Mouse (Mus musculus) heart, embryonic 14.5 days (tissue): ENCODE data around the gene Sphk1. TPM values are rescaled to one million over a fixed set of nuclear protein-coding genes. Genes with fewer than 3 reads are reported as not detected.
"Not testable (repeated sequence)": the region's sequence is repeated elsewhere in the genome, so short reads cannot be mapped to it uniquely, and the experiment has no call there.

Experiments used
- ATAC-seq: fragments of 200-750 bp; cut with Nextera tagmentation; 2 replicates; pipeline ENCODE4 v1.8.0; 2017; ENCODE audit warnings: low read depth, moderate TSS enrichment; ENCODE audit not compliant: insufficient number of reproducible peaks, insufficient read depth, low FRiP score
- H3K27ac ChIP-seq, 2 experiments: fragments of 200-500 bp in 1 of 2; fragments of 300-500 bp in 1 of 2; sonication (generic) in 1 of 2; replicated peaks in 1 of 2; 2 replicates each; pipeline ENCODE4 v1.5.1; 2012 to 2014; ENCODE audit warnings: low read depth in 2 of 2, low read length in 2 of 2, control low read depth in 1 of 2, mild to moderate bottlenecking in 1 of 2, mixed read lengths in 1 of 2; ENCODE audit not compliant: control insufficient read depth in 1 of 2, insufficient read depth in 1 of 2
- H3K27me3 ChIP-seq: fragments of 300-500 bp; sonication (generic); 2 replicates; pipeline ENCODE4 v1.6.1; 2014; ENCODE audit warnings: mild to moderate bottlenecking, low read length, control low read depth; ENCODE audit not compliant: control insufficient read depth, insufficient read depth
- H3K36me3 ChIP-seq: fragments of 300-500 bp; sonication (generic); 2 replicates; pipeline ENCODE4 v1.6.1; 2014; ENCODE audit warnings: mild to moderate bottlenecking, control low read depth, low read length, mixed read lengths; ENCODE audit not compliant: control insufficient read depth, insufficient read depth
- H3K4me1 ChIP-seq, 2 experiments: fragments of 200-500 bp in 1 of 2; fragments of 300-500 bp in 1 of 2; sonication (generic) in 1 of 2; 2 replicates each; pipeline ENCODE4 v1.6.1; 2012 to 2014; ENCODE audit warnings: low read length in 2 of 2, control low read depth in 1 of 2, mixed read lengths in 1 of 2; ENCODE audit not compliant: control insufficient read depth in 2 of 2, insufficient read depth in 2 of 2
- H3K4me2 ChIP-seq: fragments of 300-500 bp; sonication (generic); 2 replicates; pipeline ENCODE4 v1.6.1; 2014; ENCODE audit warnings: mild to moderate bottlenecking, low read length
- H3K4me3 ChIP-seq, 2 experiments: fragments of 200-500 bp in 1 of 2; fragments of 300-500 bp in 1 of 2; sonication (generic) in 1 of 2; 2 replicates each; pipeline ENCODE4 v1.5.1; 2012 to 2014; ENCODE audit warnings: low read length in 2 of 2, mild to moderate bottlenecking in 2 of 2, control low read depth in 1 of 2, low read depth in 1 of 2, moderate library complexity in 1 of 2; ENCODE audit not compliant: control insufficient read depth in 1 of 2, insufficient read depth in 1 of 2
- H3K9ac ChIP-seq: fragments of 300-500 bp; sonication (generic); 2 replicates; pipeline ENCODE4 v1.6.1; 2014; ENCODE audit warnings: mild to moderate bottlenecking, low read length
- H3K9me3 ChIP-seq: fragments of 300-500 bp; sonication (generic); 2 replicates; pipeline ENCODE4 v1.6.1; 2016; ENCODE audit warnings: low read length, control low read depth; ENCODE audit not compliant: control insufficient read depth
- WGBS: fragments of 180-500 bp; shearing (Covaris S2); extraction: QIAGEN DNeasy Blood & Tissue Kit; methylation state at CpG from one replicate; pipeline ENCODE4 v1.1.7; 2014; 5-methylcytosine and 5-hydroxymethylcytosine counted together
- polyA plus RNA-seq: library from polyadenylated mRNA; unstranded; fragments of >200 nt; fragmentation: Nextera tagmentation; extraction: Ambion mirVana; gene quantifications from 2 replicates; pipeline ENCODE4 v1.2.1, GENCODE M21; 2014

Gene Sphk1
- polyA plus RNA-seq, 1 experiment from 2014 or later: 2.3 TPM

DNA sequence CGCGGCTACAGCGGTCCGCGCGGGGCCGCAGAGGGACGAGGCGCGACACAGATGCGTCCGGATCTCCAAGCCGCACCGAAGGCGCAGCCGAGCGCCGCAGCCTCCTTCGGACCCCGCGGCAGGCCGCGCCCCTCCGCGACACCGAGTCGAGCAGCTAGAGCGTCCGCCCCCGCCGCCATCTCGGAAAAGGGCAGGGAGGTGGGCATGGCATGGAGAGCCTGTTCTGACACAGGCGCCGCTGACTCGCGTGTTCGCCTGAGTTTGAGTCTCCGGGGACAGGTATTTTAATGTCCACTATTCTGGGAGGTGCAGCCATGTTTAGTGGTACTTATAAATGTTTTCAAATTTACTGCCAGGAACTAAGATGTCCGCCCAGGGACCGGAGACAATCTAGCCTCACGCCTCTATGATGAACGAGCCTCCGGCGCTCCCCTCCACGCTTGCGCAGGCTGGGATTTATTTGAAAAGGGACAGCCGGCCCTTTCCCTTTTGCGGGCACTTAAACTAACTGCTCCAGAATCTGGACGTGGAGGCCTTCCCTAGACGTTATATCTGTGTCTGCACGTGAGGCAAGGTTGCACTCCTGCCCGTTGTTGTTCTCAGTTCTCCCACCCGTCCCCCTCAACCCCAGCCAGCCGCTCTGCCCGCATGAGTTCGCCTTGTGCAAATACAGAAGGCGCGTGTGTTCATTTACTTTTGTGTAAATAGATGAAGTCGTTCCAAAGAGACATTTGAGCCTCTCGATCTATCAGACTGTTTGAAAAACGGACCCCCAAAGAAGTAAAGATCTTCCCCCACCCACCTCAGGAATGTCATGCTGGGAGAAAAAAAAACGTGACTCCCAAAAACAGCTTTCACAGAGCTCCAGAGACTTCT, 40.3 kb upstream of the Sphk1 start:
- Histone ChIP-seq H3K27ac (peak overlapping the region; percentile 83 to 84), H3K4me1 (peaks cover 7 to 16% of the 10 kb centered on the region in 2 experiments), H3K27me3 (no peaks in the 10 kb centered on the region), H3K36me3 (peaks cover 23% of the 10 kb centered on the region), H3K4me3 (peak overlapping the region; percentile 77), H3K4me2 (peak overlapping the region; percentile 79), H3K9me3 (no peaks in the 10 kb centered on the region), H3K9ac (peak overlapping the region; percentile 86)
- peak; percentile 86 for ATAC-seq
- WGBS: under 1% methylated on average over 62 of the region's 62 CpGs

DNA sequence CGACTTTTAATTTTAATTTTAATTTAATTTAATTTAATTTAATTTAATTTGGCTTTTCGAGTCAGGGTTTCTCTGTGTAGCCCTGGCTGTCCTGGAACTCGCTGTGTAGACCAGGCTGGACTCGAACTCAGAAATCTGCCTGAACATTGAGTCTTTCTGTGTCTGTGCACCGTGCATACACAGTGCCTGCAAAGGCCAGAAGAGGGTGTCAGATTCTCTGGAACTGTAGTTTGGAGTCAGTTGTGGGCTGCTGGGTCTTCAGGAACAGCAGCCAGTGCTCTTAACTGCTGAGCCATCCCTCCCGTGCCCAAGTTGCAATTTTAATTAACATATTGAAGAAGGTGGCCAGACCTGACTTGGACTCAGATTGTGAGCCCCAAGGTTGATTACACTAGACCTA, 39.4 kb upstream of the Sphk1 start:
- no peaks in the 10 kb centered on the region for H3K27me3 ChIP-seq
- H3K4me2 ChIP-seq: peak overlapping the region; percentile 79
- no peak overlapping the region for H3K4me3 ChIP-seq
- peaks cover 7 to 16% of the 10 kb centered on the region in 2 experiments for H3K4me1 ChIP-seq
- no peak overlapping the region for H3K27ac ChIP-seq
- peaks cover 14% of the 10 kb centered on the region for H3K36me3 ChIP-seq
- peak overlapping the region; percentile 86 for H3K9ac ChIP-seq
- no peak for ATAC-seq
- 65% methylated on average over 6 of the region's 6 CpGs for WGBS
- H3K9me3 ChIP-seq: no peaks in the 10 kb centered on the region

DNA sequence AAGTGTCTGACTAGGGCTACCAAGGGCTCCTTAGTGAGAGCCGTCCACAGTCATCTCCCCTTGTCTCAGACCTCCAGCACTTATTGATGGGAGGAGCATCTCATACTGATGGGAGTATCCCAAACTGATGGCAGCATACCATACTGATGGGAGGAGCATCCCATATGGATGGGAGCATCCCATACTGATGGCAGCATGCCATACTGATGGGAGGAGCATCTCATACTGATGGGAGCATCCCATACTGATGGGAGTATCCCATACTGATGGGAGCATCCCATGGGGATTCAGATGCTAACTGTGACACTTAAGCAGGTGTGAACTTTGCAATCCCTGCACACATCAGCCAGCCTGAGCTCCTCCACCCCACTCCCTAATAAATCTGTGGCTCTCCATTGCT, 38.2 kb upstream of the Sphk1 start:
- H3K27ac ChIP-seq, H3K36me3 ChIP-seq, H3K9ac ChIP-seq, H3K27me3 ChIP-seq, ATAC-seq, H3K4me2 ChIP-seq, H3K9me3 ChIP-seq, H3K4me3 ChIP-seq: not testable (repeated sequence)
- H3K4me1 ChIP-seq: peaks cover 7 to 16% of the 10 kb centered on the region in 2 experiments
- WGBS: 50% methylated on average over 1 of the region's 1 CpGs

DNA sequence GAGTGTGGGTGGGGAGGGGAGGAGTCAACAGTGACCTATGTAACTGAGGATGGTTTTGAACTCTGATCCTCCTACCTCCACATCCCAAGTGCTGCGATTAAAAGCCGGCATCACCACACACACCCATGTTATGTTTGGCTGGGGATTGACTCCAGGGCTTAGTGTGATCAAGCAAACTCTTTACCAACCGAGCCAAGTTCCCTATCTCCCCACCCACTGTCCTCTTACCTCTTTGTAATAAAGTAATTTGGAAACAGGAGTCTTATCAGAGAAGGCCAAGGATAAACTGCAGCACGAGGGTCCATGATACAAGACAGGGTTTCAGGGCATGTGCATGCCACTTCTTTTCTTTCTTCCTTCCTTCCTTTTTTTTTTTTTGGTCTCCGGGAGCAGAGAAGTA, 37.5 kb upstream of the Sphk1 start:
- Histone ChIP-seq H3K9ac (no peak overlapping the region), H3K27ac (no peak overlapping the region), H3K27me3 (no peaks in the 10 kb centered on the region), H3K9me3 (0 out of 2 replicates have a peak, but pooled peaks cover 2% of the 10 kb centered on the region), H3K4me3 (no peak overlapping the region), H3K36me3 (no peaks in the 10 kb centered on the region), H3K4me1 (peaks cover 7 to 16% of the 10 kb centered on the region in 2 experiments), H3K4me2 (no peak overlapping the region)
- WGBS: 58% methylated on average over 5 of the region's 5 CpGs
- no peak for ATAC-seq

DNA sequence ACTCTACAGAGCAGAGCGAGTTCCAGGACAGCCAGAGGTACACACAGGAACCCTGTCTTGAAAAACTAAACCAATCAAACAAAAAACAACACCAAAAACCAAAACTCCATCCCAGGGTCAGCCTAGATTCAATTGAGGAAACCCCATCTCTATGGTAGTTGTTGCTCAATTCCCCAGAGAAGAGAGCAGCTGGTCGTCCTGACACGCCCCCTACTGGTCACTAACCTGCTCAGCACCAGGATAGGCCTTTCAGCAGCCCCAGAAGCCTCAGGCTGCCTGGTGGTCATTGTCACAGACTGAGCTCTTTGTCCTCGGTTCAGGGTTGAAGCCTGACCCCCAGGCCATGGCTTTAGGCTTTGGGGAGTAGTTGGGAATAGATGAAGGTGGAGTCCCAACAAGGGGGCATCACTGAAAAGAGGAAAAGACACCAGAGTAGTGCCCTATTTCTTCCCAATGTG, 36.9 kb upstream of the Sphk1 start, which contains the start of gene Prpsap1:
TSS of gene Prpsap1 (minus strand) at position 408 of the 458 bp plus-strand sequence.
- Histone ChIP-seq H3K4me1 (peaks cover 7 to 13% of the 10 kb centered on the region in 2 experiments), H3K9me3 (0 out of 2 replicates have a peak, but pooled peaks cover 2% of the 10 kb centered on the region), H3K36me3 (no peaks in the 10 kb centered on the region), H3K4me2 (no peak within 1 kb of the TSS), H3K27ac (peak within 1 kb of the TSS; percentile 31 to 64), H3K9ac (no peak within 1 kb of the TSS), H3K4me3 (no peak within 1 kb of the TSS), H3K27me3 (no peaks in the 10 kb centered on the region)
- no peak for ATAC-seq
- WGBS: 22% methylated on average over 4 of the region's 4 CpGs

DNA sequence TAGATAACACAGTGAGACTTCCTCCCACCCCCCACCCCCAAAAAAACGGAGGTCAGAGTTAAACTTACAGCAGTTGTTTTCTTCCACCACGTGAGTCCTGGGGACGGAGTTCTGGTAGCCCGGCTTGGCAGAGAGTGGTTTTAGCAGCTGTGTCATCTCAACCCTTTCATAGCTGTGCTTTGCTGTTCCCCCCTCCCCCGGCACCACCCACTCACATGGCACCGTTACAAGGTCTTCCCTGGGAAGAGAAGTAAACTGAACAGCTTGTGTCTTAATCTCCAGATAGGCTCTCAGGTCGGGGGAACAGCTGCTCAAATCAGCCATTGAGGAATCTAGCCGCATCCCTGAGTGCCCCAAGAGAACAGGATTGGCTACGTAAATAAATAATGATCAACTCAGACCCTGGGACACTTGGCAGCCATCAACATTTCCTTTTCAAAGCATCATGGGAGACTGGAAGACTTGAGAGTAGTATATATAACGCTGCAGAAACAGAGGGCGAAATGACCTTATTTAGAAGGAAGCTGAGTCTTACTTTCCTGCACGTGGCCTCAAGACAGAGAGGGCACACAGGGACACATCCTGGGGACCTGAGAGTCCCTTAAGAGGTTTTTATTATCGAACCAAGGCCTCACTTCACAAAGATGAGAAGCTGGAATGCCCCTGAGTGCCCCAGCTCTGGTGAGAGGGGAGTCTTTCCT, 36.1 kb upstream of the Sphk1 start:
- WGBS: 48% methylated on average over 13 of the region's 13 CpGs
- H3K9me3 ChIP-seq: 0 out of 2 replicates have a peak, but pooled peaks cover 2% of the 10 kb centered on the region
- no peak overlapping the region for H3K4me2 ChIP-seq
- H3K27ac ChIP-seq: peak overlapping the region; percentile 31 to 64
- H3K36me3 ChIP-seq: no peaks in the 10 kb centered on the region
- peaks cover 5 to 8% of the 10 kb centered on the region in 2 experiments for H3K4me1 ChIP-seq
- no peak overlapping the region for H3K9ac ChIP-seq
- H3K4me3 ChIP-seq: no peak overlapping the region
- no peaks in the 10 kb centered on the region for H3K27me3 ChIP-seq
- no peak for ATAC-seq

DNA sequence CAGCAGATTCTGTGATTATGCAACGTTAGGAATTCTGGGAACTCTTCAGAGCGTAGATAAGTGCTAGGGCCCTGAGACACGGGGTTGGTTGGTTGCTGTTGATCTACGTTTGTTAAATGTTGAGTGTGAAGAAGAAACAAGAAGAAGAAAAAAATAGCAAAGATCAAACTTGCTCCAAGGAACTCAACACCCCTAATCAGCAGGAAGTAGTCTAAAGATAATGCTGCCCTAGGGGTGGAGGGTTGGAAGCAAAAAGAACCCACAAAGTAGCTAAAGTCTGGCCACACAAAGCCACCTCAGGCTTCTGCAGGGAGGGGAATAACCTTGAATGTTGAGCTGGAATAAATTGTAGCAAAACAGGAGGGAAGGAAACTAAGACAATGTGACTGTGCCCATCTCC, 33.4 kb upstream of the Sphk1 start:
- Histone ChIP-seq H3K9ac (no peak overlapping the region), H3K4me2 (no peak overlapping the region), H3K36me3 (no peaks in the 10 kb centered on the region), H3K27ac (no peak overlapping the region), H3K4me3 (no peak overlapping the region), H3K9me3 (0 out of 2 replicates have a peak, but pooled peaks cover 2% of the 10 kb centered on the region), H3K4me1 (peaks cover 2 to 4% of the 10 kb centered on the region in 2 experiments), H3K27me3 (no peaks in the 10 kb centered on the region)
- no peak for ATAC-seq
- WGBS: 50% methylated on average over 4 of the region's 4 CpGs
